Mouse (Mus musculus) lung, adult 2 months (tissue): ENCODE measurements around the gene Als2cr12. TPM values are rescaled to one million over a fixed set of nuclear protein-coding genes. Genes with fewer than 3 reads are reported as not detected.
"Not testable (repeated sequence)": the region's sequence is repeated elsewhere in the genome, so short reads cannot be mapped to it uniquely, and the experiment has no call there.

Source experiments
- DNase-seq: peaks from one replicate; pipeline ENCODE4 v3.0.0; 2022
- H3K4me1 ChIP-seq: fragments of 200-500 bp; 2 replicates; pipeline ENCODE4 v1.6.1; 2011; ENCODE audit warnings: low read length; ENCODE audit not compliant: control insufficient read depth, insufficient read depth
- H3K4me3 ChIP-seq: fragments of 200-500 bp; replicated peaks from 2 replicates; pipeline ENCODE3; 2011; ENCODE audit warnings: low read depth, mild to moderate bottlenecking, control low read depth, low read length; ENCODE audit errors: extremely low read depth
- CTCF ChIP-seq: fragments of 200-500 bp; IDR thresholded peaks from 2 replicates; pipeline ENCODE4 v1.5.1; 2011; ENCODE audit warnings: mild to moderate bottlenecking, low read length, control low read depth; ENCODE audit not compliant: insufficient read depth
- POLR2A ChIP-seq: fragments of 200-500 bp; IDR thresholded peaks from 2 replicates; pipeline ENCODE4 v1.6.1; 2011; ENCODE audit warnings: low read depth, mild to moderate bottlenecking, control low read depth, low read length, borderline replicate concordance; ENCODE audit errors: extremely low read depth
- WGBS: fragments of 180-500 bp; shearing (Covaris S2); methylation state at CpG from one replicate; pipeline ENCODE4 v1.1.7; 2018; 5-methylcytosine and 5-hydroxymethylcytosine counted together
- polyA plus RNA-seq: library from polyadenylated mRNA; depleted of rRNA; stranded (reverse); fragments of >200 nt; gene quantifications from 2 replicates; pipeline ENCODE4 v1.2.3, GENCODE M21; 2012; rRNA removed

The Als2cr12 gene
- polyA plus RNA-seq, 1 experiment, result 0.14 TPM

DNA sequence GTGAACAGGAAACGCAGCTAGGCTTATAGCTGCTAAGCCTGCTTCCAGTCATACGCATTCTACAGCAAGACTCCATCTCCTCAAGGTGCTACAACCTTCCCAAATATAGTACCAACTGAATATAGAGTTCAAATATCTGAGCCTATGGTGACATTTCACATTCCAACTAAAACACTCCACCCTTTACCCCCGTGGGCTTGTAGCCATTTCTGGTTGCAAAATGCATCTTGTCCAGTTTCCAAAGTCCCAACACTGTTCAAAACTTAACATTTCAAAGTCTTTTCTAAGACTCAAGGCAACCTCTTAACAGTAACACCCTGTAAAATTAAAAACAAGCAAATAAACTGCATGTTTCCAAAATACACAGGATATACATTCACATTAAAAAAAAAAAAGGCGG lies 80.6 kb downstream of the Als2cr12 start:
- TF ChIP-seq CTCF (no peak), POLR2A (no peak)
- 73% methylated on average over 4 of the region's 4 CpGs for WGBS
- Histone ChIP-seq H3K4me3 (no peak overlapping the region), H3K4me1 (peaks cover 2% of the 10 kb centered on the region)
- DNase-seq, result no peak

DNA sequence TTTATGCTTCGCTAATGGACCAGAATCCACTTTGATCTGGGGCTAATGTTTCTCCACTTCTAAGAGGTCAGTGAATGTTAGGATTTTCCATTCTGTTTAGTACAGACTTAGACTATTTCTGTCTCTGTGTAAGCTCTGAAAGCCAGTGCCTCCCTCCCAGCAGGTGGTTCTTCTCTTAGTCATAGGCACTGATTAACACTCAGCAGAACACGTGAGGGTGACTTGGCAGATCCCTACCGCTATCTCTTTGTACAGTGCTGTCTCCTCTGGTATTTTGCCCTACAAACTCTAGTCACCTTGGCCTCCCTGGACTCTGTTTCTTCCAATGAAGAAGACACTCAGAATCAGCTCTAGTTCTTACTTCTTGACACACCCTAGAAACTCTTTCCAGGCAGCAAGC lies 81.4 kb downstream of the Als2cr12 start:
- Histone ChIP-seq H3K4me1 (peaks cover 2% of the 10 kb centered on the region), H3K4me3 (no peak overlapping the region)
- no peak for TF ChIP-seq CTCF
- TF ChIP-seq POLR2A, result no peak
- WGBS, result 63% methylated on average over 3 of the region's 3 CpGs
- no peak for DNase-seq

DNA sequence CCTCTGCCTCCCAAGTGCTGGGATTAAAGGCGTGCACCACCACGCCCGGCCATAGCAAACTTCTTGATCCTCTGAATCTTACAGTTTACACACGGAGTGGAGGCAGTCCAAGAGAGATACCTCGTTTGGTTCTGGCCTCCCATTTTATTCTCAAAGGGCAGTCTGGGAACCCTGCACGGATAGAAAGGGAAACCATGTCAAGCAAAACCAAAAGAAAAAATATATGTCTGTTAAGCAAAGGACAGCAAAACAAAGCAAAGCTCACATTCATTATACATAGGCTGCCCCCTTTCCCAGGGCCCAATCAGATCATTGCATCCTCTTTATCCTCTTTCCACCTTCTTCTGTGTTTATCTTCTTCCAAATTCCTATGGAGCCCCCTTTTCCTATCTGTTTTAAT lies 82.0 kb downstream of the Als2cr12 start:
- no peak for TF ChIP-seq POLR2A
- no peak for TF ChIP-seq CTCF
- 77% methylated on average over 6 of the region's 6 CpGs for WGBS
- Histone ChIP-seq H3K4me1 (peaks cover 2% of the 10 kb centered on the region), H3K4me3 (no peak overlapping the region)
- no peak for DNase-seq

DNA sequence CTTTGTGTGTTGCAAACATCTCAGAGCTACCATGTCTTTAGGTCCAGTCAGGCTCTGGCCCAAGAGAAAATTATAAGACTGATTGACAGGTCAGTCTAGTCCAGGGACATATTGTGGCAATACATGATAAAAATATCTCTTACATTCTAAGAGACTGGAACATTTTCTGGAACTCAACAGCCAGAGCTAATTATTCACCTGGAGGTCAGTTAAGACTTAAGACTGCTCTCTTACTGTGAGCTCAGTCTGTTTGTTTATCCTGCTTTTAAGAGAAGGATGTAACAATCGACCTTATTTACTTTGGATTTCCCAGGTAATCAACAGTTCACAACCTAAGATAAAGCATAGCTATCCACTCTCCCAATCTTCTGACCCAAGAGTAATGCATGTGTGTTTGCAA lies 85.2 kb downstream of the Als2cr12 start:
- no peak overlapping the region for H3K4me3 ChIP-seq
- 11% methylated on average over 1 of the region's 1 CpGs for WGBS
- DNase-seq, result no peak
- H3K4me1 ChIP-seq, result peaks cover 2% of the 10 kb centered on the region
- TF ChIP-seq POLR2A (no peak), CTCF (no peak)

DNA sequence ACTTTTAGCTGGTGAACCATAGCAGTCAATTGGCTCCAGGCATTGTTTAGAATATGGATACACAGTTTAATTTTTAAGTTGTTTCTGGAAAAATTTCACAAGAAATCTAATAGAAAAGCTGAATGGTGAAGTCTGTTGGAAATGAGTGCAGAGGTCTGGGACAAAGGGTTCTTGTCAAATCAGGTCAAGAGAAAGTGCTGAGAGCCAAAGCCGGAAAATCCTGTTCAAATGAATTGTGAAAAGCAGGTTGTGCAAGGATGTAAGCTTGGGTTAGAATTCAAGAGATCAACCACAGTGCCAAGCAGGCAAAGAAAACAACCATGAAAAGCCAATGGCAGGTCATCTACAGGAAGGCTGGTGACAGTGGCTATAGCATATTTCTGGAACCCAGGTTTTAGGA lies 85.6 kb downstream of the Als2cr12 start:
- DNase-seq, result peak; percentile 24
- H3K4me3 ChIP-seq, result no peak overlapping the region
- no peak for TF ChIP-seq POLR2A
- TF ChIP-seq CTCF, result no peak
- WGBS, result 64% methylated on average over 1 of the region's 1 CpGs
- peaks cover 2% of the 10 kb centered on the region for H3K4me1 ChIP-seq

DNA sequence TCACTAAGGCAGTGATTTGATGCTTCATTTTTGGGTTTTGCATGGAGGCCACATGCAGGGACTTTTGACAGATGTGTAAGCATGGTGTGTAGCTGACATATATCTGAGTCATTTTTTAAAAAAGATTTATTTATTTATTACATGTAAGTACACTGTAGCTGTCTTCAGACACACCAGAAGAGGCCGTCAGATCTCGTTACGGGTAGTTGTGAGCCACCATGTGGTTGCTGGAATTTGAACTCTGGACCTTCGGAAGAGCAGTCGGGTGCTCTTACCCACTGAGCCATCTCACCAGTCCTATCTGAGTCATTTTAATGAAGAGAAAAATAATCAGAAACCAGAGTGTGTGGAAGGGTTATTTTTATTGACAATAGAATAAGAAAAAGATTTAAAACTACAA lies 86.2 kb downstream of the Als2cr12 start:
- not testable (repeated sequence) for DNase-seq, H3K4me3 ChIP-seq, H3K4me1 ChIP-seq
- WGBS, result 82% methylated on average over 5 of the region's 5 CpGs

DNA sequence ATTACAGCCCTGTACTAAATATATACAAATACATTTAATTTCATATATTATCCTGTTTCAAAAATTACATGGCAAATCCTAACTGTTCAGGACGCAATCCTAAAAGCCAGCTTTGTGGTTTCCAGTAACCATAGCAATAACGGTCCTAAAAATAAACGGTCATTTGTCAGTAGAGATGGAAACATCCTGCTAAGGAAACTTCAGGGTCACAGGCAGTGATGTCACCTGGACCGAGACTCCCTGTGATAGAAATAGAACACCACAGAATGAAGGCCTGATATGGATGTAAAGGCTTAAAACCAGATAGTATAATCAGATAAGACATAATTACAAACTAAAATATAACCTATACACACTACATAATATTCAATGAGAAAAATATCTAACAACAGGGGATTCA lies 92.1 kb downstream of the Als2cr12 start:
- 40% methylated on average over 4 of the region's 4 CpGs for WGBS
- no peak overlapping the region for H3K4me3 ChIP-seq
- TF ChIP-seq POLR2A (no peak), CTCF (no peak)
- H3K4me1 ChIP-seq, result no peaks in the 10 kb centered on the region
- DNase-seq, result no peak

DNA sequence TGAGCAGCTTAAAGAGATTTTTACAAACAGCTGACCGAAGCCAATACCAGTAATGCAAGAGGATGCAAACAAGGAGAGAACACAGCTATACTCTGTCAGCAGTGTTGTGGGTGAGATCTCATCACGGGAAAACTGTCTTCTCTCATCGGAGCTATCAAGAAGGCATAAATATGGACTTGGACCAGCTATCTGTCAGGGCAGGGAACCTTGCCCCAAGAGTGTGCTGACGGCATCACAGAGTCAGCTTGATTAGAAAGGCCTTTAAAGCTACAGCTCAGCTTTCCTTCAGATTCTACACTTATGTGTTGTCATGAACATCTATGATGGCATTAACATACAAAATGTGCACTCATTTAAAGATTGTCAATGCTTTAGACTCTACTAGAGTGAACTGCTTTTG lies 93.1 kb downstream of the Als2cr12 start:
- TF ChIP-seq POLR2A, result no peak
- TF ChIP-seq CTCF, result no peak
- H3K4me3 ChIP-seq, result no peak overlapping the region
- DNase-seq, result no peak
- H3K4me1 ChIP-seq, result no peaks in the 10 kb centered on the region
- WGBS, result 76% methylated on average over 4 of the region's 4 CpGs

Other genes starting within 250 kb of the Als2cr12 start
- 9.4 and 9.8 TPM in 2 replicates for gene Orc2, start 190.9 kb downstream of the Als2cr12 start, polyA plus RNA-seq
- gene Fam126b, start 109.7 kb downstream of the Als2cr12 start, polyA plus RNA-seq, result 1.7 and 2.8 TPM in 2 replicates
- 23.1 and 53.7 TPM in 2 replicates for gene Ndufb3, start 109.6 kb downstream of the Als2cr12 start, polyA plus RNA-seq
- 49.3 and 63.2 TPM in 2 replicates for gene Cflar, start 15.5 kb upstream of the Als2cr12 start, polyA plus RNA-seq
- gene Casp8, start 99.4 kb upstream of the Als2cr12 start, polyA plus RNA-seq, result 5.1 and 8.9 TPM in 2 replicates